Mouse (Mus musculus): ENCODE data around the gene Iscu. TPM values are rescaled to one million over a fixed set of nuclear protein-coding genes. Genes with fewer than 3 reads are reported as not detected.
"Not testable (repeated sequence)": the region's sequence is repeated elsewhere in the genome, so short reads cannot be mapped to it uniquely, and the experiment has no call there.

Iscu gene
- total RNA-seq, 4 experiments from 2014 or later, result 124 to 132 (median 128) TPM

- no peak for DNase-seq (ENCODE audit: low spot score in 2 of 2)
Measured at GRCm38 (mm10) chr5:113786985-113787384, 14.4 kb downstream of the Iscu start.

DNA sequence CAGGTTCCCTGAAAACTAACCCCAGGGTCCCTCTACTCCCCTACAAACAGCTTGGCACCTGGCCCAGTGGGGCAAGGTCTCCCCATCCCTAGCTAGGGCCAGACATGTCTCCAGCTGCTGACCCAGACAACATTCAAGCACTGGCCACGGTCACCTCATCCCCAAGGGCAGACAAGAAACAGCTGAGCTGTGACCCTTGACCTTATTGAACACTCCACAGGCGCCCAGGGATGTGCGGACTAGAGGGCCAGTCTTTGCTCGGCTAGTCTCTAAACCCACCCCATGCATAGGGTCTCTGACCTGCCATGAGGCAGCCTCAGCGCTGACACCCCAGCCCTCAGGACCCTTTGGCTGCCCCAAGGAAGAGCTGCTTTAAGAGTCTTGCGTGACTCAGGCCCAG lies 16.1 kb downstream of the Iscu start:
- no peak for DNase-seq (ENCODE audit: low spot score in 2 of 2)

- DNase-seq (ENCODE audit: low spot score in 2 of 2), result no peak
Measured at GRCm38 (mm10) chr5:113789075-113789788, 16.7 kb downstream of the Iscu start.

GRCm38 (mm10) chr5:113790453-113791196 lies 18.1 kb downstream of the Iscu start:
- no peak for DNase-seq (ENCODE audit: low spot score in 2 of 2)

DNA sequence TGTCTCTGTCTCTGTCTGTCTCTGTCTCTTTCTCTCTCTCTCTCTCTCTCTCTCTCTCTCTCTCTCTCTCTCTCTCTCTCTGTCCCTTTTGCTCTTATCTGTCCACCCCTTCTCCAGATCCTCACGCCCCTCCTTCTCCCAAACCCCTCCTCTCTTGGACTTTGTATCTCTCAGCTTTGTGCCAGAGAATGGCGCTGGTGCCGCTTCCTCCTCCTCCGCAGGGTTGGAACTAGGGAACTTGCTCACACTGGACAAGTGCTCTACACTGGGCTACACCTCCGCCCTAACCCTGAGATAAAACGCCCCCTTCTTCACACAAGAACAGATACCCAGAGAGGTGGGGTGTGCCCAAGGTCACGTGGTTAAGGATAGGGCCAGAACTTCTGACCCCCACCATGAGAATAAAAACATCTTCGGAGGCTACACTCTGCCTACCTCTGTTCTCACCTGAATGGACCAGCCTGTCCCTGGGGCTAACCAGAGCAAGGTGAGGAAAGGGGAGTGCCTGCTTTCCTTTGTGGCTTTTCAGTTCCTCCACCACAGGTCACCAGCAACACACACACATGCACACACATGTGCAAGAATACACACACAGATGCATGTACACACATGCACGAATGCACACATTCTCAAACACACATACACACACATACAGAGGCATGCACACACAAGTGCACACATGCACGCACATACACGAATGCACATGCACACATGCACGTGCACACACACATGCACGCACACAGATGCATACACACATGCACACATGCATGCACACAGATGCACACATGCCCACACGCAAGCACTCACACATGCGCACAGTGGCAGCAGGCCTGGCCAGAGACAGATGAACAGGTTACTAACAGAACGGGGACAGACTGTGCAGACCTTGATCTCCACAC lies 18.9 kb downstream of the Iscu start:
- DNase-seq (ENCODE audit: low spot score in 2 of 2), result no peak

- DNase-seq (ENCODE audit: low spot score in 2 of 2), result no peak
Measured at GRCm38 (mm10) chr5:113796401-113797148, 24.0 kb downstream of the Iscu start.

- no peak for DNase-seq (ENCODE audit: low spot score in 2 of 2)
Measured at GRCm38 (mm10) chr5:113797149-113797882, 24.8 kb downstream of the Iscu start.

- DNase-seq (ENCODE audit: low spot score in 2 of 2), result no peak
Measured at GRCm38 (mm10) chr5:113798525-113798924, 26.0 kb downstream of the Iscu start.

- DNase-seq (ENCODE audit: low spot score in 2 of 2), result no peak
Measured at GRCm38 (mm10) chr5:113799691-113800090, 27.1 kb downstream of the Iscu start.

DNA sequence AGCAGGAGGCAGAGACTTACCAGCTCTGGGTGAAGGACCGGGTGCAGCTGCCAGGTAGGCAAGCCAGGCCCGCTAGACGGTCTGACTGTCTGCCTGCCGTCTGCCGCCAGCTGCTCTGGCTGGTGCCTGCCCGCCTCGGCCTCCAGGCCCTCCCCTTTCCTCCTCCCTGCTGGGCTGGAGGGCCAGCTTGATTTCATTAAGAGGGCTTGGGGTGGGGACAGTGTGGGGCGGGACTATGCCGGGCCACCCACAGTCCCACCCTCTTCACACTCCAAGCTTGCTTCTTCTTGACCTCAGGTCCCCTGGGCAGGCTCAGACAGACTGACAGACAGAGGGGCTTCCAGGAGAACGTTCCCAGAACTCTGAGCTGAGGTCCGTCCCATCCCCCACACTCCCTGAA lies 27.7 kb downstream of the Iscu start, which contains the start of gene Tmem119:
Tmem119 (minus strand) TSS at position 237 of the 400 bp plus-strand sequence.
- no peak for DNase-seq (ENCODE audit: low spot score in 2 of 2)

DNA sequence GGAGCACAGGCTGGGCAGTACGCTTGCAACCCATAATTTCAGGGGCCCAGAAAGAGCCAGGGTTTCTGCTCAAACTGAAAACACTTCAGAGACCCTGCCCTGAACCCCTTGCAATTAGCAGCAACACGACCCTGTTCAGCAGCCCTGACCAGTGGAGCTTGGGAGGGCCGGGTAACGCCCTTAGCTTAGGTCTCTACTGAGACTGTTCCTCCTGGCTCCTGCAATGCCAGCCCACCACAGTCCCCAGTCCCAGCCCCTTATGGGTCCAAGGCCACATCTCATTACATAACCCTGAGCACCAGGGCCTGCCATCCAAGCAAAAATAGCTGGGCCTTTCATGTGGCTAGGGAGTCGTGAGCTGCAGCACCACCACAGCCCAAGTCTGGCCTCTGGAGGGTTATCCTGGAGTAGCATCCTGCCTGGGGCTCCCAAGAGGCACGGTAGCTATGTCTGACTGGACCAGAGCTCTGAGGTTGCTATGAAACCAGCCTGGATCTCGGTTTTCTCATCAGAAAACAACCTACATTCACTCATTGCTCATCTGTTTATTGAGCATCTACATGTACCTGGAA lies 31.9 kb downstream of the Iscu start:
- DNase-seq (ENCODE audit: low spot score in 2 of 2), result no peak

GRCm38 (mm10) chr5:113805301-113805700 lies 32.8 kb downstream of the Iscu start:
- DNase-seq (ENCODE audit: low spot score in 2 of 2), result no peak

DNA sequence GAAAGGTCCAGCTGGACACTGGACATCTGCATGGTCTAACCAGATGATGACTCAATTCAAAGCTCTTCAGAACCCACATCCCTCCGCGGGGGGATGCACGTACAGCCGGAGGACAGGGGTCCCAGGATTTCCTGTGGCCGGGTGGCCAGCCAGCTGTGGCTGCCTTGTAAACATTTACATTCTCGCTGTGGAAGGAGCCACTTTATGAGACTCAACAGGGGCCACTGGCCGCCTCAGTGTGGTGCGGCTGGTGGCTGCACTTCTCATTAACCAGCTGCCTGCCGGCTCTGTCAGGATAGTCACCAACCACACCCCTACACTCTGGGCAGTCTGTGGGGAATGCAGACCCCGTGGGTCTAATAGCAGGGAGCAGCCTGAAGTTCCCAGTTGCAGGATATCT lies 33.9 kb downstream of the Iscu start:
- DNase-seq (ENCODE audit: low spot score in 2 of 2), result no peak

GRCm38 (mm10) chr5:113807712-113808111 lies 35.2 kb downstream of the Iscu start:
- DNase-seq (ENCODE audit: low spot score in 2 of 2), result no peak

DNA sequence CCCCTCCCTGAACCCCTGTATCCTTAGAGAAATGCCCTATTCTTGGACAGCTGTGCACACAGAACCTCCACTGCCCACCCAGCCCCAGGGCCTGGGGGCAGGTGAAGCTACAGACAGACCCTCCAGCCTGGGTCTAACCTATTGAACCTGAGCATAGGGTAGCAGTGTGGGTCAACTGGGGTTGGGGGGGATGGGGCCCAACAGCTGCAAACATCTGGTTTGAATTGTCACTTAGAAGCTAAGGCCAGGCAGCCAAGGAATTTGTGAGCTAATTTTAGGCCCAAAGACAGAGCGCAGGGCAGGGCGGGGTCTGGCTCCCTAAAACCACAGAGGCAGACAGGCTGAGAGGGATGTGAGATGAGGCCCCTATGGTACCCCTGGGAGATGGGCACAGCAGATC lies 35.6 kb downstream of the Iscu start:
- no peak for DNase-seq (ENCODE audit: low spot score in 2 of 2)

GRCm38 (mm10) chr5:113810111-113810510 lies 37.6 kb downstream of the Iscu start:
- DNase-seq (ENCODE audit: low spot score in 2 of 2), result no peak

DNA sequence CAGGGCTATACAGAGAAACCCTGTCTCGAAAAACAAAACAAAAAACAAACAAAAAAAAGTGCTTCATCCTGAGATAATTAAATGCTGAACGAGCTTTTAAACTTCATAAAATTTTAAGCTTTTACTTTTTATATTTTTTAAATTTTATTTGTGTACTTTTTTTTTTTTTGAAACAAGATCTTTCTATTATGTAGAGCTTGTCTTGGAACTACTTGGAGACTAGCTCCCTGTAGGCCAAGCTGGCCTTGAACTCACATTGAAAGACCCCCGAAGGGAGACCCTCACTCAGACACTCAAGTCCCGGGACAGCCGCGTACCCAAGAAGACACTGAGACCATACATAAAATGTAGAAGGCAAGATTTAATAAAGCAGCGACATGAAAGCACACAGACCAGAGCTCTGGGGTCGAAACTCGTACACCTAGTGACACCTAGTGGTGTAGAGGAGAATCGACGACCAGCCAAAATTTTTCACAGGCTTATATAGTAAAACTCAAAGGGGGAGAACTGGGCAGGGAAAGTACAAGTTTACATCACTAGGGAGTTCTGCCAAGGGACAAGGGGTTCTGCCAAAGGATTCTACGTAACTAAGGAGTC lies 39.4 kb downstream of the Iscu start:
- not testable (repeated sequence) for DNase-seq (ENCODE audit: low spot score in 2 of 2)

- no peak for DNase-seq (ENCODE audit: low spot score in 2 of 2)
Measured at GRCm38 (mm10) chr5:113812638-113813037, 40.1 kb downstream of the Iscu start.

DNA sequence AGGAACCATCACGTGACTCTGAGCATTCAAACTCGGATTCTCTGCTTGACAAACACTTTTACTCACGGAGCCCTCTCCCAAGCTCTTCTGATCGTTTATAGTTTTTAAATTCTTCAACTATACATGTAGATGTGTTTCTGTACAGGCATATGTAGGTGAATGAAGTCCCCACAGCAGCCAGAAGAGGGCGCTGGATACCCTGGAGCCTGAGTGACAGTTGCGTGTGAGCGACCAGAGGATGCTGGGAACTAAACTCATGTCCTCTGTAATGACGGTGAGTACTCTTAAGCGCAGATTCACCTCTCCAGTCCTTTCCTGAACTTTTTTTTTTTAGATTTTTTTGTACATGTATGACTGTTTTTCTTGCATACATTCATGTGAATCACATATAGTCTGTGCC lies 41.1 kb downstream of the Iscu start:
- DNase-seq (ENCODE audit: low spot score in 2 of 2), result no peak
